Mouse (Mus musculus) embryo, embryonic 11 days (tissue): ENCODE data around the gene Clip2.

Source experiments
- DNase-seq: peaks from one replicate; pipeline ENCODE4 v3.0.0-alpha.2; 2015

The Clip2 gene

GRCm38 (mm10) chr5:134552110-134552972 is at the start of gene Clip2:
Clip2 (minus strand) TSS chr5:134552434.
- peak; percentile 95 for DNase-seq

- no peak for DNase-seq
Measured at GRCm38 (mm10) chr5:134597711-134598110, 45.5 kb upstream of the Clip2 start.

DNA sequence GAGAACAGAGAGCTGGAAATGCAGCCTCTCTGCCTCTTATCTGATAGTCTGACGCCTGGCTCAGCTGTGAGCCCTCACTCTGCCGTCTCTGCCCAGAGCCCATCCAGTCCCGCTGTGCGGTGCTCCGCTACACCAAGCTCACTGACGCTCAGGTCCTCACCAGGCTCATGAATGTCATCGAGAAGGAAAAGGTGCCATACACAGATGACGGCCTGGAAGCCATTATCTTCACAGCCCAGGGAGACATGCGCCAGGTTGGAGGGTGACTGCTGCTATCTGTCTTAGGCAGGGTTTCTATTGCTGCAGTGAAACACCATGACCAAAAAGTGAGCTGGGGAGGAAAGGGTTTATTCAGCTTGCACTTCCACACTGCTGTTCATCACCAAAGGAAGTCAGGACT is 40.9 kb upstream of the Clip2 start:
- no peak for DNase-seq

DNA sequence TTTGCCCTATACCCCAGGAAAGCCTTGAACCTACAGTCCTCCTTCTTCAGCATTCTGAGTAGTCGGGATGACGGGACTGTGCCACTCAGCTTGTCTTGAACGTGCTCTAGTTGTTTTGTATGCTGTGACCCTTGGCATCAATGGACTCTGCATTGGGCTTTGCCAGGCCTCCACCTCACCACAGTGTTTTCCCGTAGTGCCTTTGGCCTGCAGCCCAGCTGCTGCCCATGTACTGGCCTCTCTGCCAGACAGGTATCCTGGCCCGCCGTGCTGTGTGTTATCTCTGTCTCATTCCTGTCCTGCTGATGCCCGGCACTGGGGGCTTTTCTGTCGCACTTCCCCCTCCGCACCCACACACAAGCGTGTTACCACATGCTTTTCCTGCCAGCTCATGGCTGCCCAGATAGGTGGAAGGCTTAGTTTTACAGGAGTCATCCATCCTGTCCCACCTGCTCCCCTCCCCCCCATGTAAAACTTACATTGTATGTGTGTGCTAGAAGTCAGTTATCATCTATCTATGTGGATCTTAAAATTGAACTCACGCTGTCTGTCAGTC is 39.9 kb upstream of the Clip2 start:
- no peak for DNase-seq

- no peak for DNase-seq
Measured at GRCm38 (mm10) chr5:134589900-134590299, 37.7 kb upstream of the Clip2 start.

GRCm38 (mm10) chr5:134584798-134585197 is 32.6 kb upstream of the Clip2 start:
- no peak for DNase-seq

GRCm38 (mm10) chr5:134583884-134584213 is 31.6 kb upstream of the Clip2 start:
- no peak for DNase-seq

DNA sequence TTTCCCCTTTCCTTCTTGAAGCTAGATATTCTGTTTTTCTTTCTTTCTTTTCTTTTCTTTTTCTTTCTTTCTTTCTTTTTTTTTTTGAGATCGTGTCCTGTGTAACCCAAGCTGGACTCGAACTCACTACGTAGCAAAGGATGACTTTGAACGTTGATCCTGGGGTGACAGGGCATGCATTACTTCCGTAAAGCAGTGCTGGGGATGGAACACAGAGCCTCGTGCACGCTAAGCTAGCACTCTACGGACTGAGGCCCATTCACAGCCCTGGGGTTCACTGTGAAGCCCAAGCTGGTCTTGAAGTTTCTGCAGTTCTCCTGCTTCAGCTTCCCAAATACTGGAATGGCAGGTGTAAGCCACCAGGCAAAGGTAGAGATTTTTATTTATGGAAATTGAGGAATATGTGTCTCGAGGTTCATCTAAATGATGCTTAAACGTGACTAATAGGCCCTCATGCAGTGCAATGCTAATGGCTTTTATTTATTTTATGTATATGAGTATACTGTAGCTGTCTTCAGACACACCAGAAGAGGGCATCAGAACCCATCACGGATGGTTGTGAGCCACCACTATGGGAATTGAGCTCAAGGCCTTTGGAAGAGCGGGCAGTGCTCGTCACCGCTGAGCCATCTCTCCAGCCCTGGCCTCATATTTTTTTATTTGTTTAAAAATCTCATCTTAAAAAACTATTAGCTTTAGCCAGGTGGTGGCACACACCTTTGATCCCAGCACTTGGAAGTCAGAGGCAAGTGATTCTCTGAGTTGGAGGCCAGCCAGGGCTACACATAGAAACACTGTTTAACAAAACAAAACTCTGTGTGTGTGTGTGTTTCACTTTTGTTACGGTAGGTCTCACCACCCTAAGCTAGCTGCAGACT is 31.0 kb upstream of the Clip2 start:
- DNase-seq: no peak

GRCm38 (mm10) chr5:134582221-134582907 is 30.1 kb upstream of the Clip2 start:
- DNase-seq: peak; percentile 98

- DNase-seq: no peak
Measured at GRCm38 (mm10) chr5:134581146-134581545, 28.9 kb upstream of the Clip2 start, which contains the start of gene Rfc2. Rfc2 (plus strand) TSS chr5:134581366.

GRCm38 (mm10) chr5:134579135-134579534 is 26.9 kb upstream of the Clip2 start:
- DNase-seq: no peak

- no peak for DNase-seq
Measured at GRCm38 (mm10) chr5:134577534-134577933, 25.3 kb upstream of the Clip2 start.

DNA sequence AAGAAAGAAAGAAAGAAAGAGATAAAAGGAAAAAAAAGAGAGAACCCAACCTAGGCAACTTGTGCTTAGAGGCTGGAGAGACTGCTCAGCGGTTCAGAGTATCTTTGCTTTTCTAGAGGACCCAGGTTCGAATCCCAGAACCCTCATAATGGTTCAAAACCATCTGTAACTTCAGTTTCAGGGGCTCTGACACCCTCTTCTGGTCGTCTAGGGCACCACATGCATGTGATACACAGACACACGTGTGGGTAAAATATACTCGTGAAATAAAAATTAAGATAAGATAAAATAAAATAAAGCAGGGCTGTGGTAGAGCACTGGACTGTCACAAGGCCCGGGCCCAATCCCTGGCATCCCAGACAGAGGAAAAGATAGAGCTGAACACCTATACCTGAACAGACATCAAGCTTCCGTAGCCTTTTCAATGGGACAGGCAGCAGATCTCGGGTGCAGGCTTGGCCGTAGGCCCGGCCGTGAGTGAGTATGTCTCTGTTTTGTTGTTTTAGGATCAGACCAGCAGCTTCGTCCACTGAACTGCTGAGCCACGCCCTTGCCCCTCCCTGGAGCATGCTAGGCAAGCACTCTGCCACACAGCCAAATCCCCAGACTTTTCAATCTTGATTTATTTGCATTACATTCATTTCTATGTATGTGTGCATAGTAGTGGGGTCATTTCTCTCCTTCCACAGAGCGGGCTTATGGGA is 24.4 kb upstream of the Clip2 start:
- no peak for DNase-seq

- DNase-seq: no peak
Measured at GRCm38 (mm10) chr5:134575833-134576232, 23.6 kb upstream of the Clip2 start.

DNA sequence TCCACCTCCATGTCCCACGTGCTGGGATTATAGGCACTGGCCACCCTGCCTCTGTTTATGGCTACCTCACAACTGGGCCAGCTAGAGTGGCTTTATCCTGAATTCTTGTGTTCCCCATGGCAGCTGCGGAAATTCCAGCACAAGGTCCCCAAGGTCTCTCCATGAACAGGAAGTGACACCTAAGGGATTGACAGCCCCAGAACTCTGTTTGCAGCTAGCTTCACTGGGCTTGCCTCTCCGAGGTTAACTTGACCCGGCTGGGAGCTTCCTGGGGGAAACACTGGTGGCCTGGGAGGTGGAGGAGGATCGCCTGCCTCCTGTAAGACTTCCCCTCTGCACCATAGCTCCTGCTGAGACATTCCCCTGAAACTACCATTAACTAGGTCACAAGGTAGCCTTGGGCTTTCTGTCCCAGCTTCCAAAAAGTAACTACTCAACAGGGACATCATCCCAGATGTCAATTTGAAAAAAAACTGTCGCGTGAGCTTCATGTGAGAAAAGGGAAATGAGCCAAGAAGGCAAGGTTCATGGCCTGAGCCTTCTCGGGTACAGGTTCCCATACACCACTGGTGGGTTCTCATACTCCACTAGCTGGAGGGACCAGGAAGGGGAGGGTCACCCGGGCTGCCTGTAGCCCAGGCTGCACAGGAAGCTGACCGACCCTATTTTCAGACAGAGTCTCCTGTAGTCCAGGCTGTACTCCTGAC is 20.4 kb upstream of the Clip2 start:
- no peak for DNase-seq

GRCm38 (mm10) chr5:134571730-134572507 is 19.7 kb upstream of the Clip2 start:
- peak; percentile 89 for DNase-seq

- DNase-seq: peak; percentile 30
Measured at GRCm38 (mm10) chr5:134568964-134569491, 16.8 kb upstream of the Clip2 start.

- no peak for DNase-seq
Measured at GRCm38 (mm10) chr5:134568030-134568429, 15.8 kb upstream of the Clip2 start.

- DNase-seq: no peak
Measured at GRCm38 (mm10) chr5:134567445-134567844, 15.2 kb upstream of the Clip2 start.

DNA sequence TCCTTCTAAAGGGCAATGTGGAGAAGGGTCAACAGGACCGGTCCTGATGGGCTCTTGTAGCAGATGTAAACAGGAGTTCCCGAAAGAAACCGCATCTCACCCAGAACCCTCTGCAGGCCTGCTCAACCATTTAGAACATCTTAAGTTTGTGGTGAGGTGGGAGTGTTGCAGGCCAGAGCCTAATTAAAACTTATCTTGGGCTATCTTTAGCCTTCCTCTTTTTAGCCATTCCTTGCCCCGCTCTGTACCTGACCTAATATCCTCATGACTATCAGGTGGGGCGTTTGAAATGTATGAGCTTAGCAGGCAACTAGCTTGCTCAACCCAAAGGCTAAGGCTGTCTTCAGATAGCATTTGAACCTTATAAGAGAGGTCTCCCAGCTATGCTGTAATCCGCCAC is 13.5 kb upstream of the Clip2 start:
- DNase-seq: no peak

DNA sequence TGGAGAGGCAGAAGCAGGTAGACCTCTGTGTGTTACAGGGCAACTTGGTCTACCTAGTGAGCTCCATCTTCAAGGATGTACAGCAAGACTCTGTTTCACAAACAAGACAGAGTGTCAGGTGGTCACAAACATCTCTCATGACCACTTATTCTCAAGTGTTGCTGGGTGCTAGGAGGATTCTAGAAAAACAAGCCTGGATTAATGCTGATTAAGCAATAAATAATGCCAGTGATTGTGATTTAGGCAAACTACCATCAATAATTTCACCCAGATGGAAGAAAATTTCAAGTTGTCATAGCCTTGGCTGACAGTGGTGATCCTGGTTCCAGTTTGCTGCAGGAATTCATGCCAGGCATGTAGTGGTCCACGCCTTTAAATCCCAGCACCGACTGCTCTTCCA is 12.0 kb upstream of the Clip2 start:
- no peak for DNase-seq
